18 mouse cellular contexts compared by ENCODE assay signal in the genomic region with DNA sequence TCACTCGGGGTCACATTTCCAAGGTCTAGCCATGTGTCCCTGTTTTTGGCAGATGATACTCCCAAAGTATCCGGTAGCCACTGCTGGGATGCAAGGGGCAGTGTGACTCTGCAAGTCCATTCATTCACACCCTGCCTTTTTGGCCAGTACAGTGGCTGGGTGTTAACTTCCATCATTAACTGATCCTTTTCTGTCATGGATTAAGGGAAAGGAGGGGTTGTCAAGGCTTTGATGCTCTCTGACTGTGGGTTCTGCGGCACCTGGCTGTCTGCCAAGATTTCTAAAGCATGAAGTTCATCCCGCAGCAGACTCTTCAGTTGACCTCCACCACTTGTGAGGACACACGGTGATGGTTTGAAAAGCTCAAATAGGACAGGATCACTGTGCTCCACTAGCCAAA. TPM values are rescaled to one million over a fixed set of nuclear protein-coding genes. Genes with fewer than 3 reads are reported as not detected.
DNase-seq lines count a peak whose midpoint lies in the region; ATAC-seq lines count a peak whose summit lies in the region.
"Had no signal": no experiment of that assay in that cellular context is flagged by ENCODE, and none has a peak within 500 bp of the region (broad histone marks: within the 10 kb centered on the region; RNA-seq: fewer than 3 reads in every experiment).

No protein-coding gene starts in this region.

- H3K4me3 ChIP-seq in embryonic facial prominence, embryonic 14.5 days (ENCODE audit: low read depth, low read length) = no peak overlapping the region
- H3K4me3 ChIP-seq in embryonic facial prominence, embryonic 10.5 days = no peak overlapping the region
- H3K4me3 ChIP-seq: embryonic facial prominence, embryonic 13.5 days; heart, embryonic 15.5 days; kidney, embryonic 15.5 days; limb, embryonic 10.5 days; midbrain, embryonic 15.5 days had no signal

- H3K9me3 ChIP-seq in embryonic facial prominence, embryonic 14.5 days (ENCODE audit: control insufficient read depth, low read length) = no peaks in the 10 kb centered on the region
- no peaks in the 10 kb centered on the region for H3K9me3 ChIP-seq in embryonic facial prominence, embryonic 10.5 days
- H3K9me3 ChIP-seq: embryonic facial prominence, embryonic 13.5 days; heart, embryonic 15.5 days; kidney, embryonic 15.5 days; limb, embryonic 10.5 days; midbrain, embryonic 15.5 days had no signal

- peaks cover 92% of the 10 kb centered on the region for H3K36me3 ChIP-seq in embryonic facial prominence, embryonic 14.5 days (ENCODE audit: control insufficient read depth, insufficient read depth, low read length)
- H3K36me3 ChIP-seq in embryonic facial prominence, embryonic 10.5 days (replicated peaks) = peaks cover 99% of the 10 kb centered on the region

- H3K9ac ChIP-seq in embryonic facial prominence, embryonic 14.5 days (ENCODE audit: low read depth, low read length) = no peak overlapping the region
- H3K9ac ChIP-seq: embryonic facial prominence, embryonic 13.5 days; heart, embryonic 15.5 days; kidney, embryonic 15.5 days; midbrain, embryonic 15.5 days had no signal

- no peaks in the 10 kb centered on the region for H3K27me3 ChIP-seq in embryonic facial prominence, embryonic 14.5 days (replicated peaks; ENCODE audit: control insufficient read depth, insufficient read depth, low read length)
- H3K27me3 ChIP-seq in embryonic facial prominence, embryonic 10.5 days (replicated peaks; ENCODE audit: low read depth, poor library complexity, severe bottlenecking) = no peaks in the 10 kb centered on the region
- H3K27me3 ChIP-seq: embryonic facial prominence, embryonic 13.5 days; heart, embryonic 15.5 days; kidney, embryonic 15.5 days; midbrain, embryonic 15.5 days had no signal

- peak; percentile 12; the same call in 1 of the 2 replicates for ATAC-seq in embryonic facial prominence, embryonic 14.5 days (ENCODE audit: low read depth)
- ATAC-seq: midbrain, embryonic 15.5 days had no signal

- intact Hi-C loops in left cerebral cortex, postnatal 4 days (cut with DNase I) = no loop called here

- 61% methylated on average over 5 of the region's 5 CpGs for WGBS in embryonic facial prominence, embryonic 14.5 days
- 87% methylated on average over 5 of the region's 5 CpGs for WGBS in embryonic facial prominence, embryonic 10.5 days

- no peak overlapping the region for H3K4me2 ChIP-seq in embryonic facial prominence, embryonic 14.5 days (ENCODE audit: low read depth, low read length)
- H3K4me2 ChIP-seq: embryonic facial prominence, embryonic 13.5 days; heart, embryonic 15.5 days; kidney, embryonic 15.5 days; liver, embryonic 11.5 days; midbrain, embryonic 15.5 days had no signal

- H3K4me1 ChIP-seq in embryonic facial prominence, embryonic 14.5 days (ENCODE audit: control insufficient read depth, insufficient read depth, low read length) = no peaks in the 10 kb centered on the region
- H3K4me1 ChIP-seq in embryonic facial prominence, embryonic 10.5 days = no peaks in the 10 kb centered on the region
- H3K4me1 ChIP-seq: embryonic facial prominence, embryonic 13.5 days; kidney, embryonic 15.5 days; limb, embryonic 10.5 days; midbrain, embryonic 15.5 days had no signal

- peak; percentile 19 for DNase-seq in embryonic facial prominence, embryonic 14.5 days (ENCODE audit: low spot score)
- DNase-seq in embryonic facial prominence, embryonic 10.5 days (ENCODE audit: low spot score) = no peak
- peak; percentile 10 for DNase-seq in left cerebral cortex, postnatal 4 days
- no peak for DNase-seq in left cerebral cortex, adult 18-20 months (ENCODE audit: low spot score in 2 of 2)
- DNase-seq in adrenal gland, postnatal 10 days = peak; percentile 26
- DNase-seq in gastrocnemius, postnatal 25 days = peak; percentile 18
- DNase-seq in right cerebral cortex, adult 2 months (ENCODE audit: low spot score in 2 of 2) = no peak
- DNase-seq in lung, postnatal 14 days = no peak
- DNase-seq: B cell, adult 2 months; layer of hippocampus, postnatal 36 days; lung, adult 2 months; right cerebral cortex, adult 18-20 months had no signal

- no peak overlapping the region for H3K27ac ChIP-seq in embryonic facial prominence, embryonic 14.5 days (replicated peaks; ENCODE audit: low read depth, low read length)
- H3K27ac ChIP-seq in embryonic facial prominence, embryonic 10.5 days (replicated peaks) = no peak overlapping the region
- H3K27ac ChIP-seq: embryonic facial prominence, embryonic 13.5 days; heart, embryonic 15.5 days; kidney, embryonic 15.5 days; limb, embryonic 10.5 days; midbrain, embryonic 15.5 days had no signal

RNA-seq across cellular contexts. Expression of a gene that starts 16.6 kb away (rescaled TPM):
- polyA plus RNA-seq in embryonic facial prominence, embryonic 14.5 days (2014; fragmentation: Nextera tagmentation; extraction: Ambion mirVana) = 10.4 and 11.5 TPM in 2 replicates
- polyA plus RNA-seq in embryonic facial prominence, embryonic 10.5 days (2016; fragmentation: Nextera tagmentation; extraction: Ambion mirVana) = 12.9 and 13.3 TPM in 2 replicates
- 10 to 100 TPM; 14.8 to 15.1 TPM for total RNA-seq in left cerebral cortex, postnatal 4 days (2021)
- total RNA-seq in left cerebral cortex, adult 18-20 months (2021) = 10 to 100 TPM; 12.5 to 13.0 TPM
- 10 to 100 TPM in 1 of 2 experiments, 1 to 10 TPM in 1; 8.5 to 11.4 TPM for total RNA-seq in adrenal gland, postnatal 10 days (2021)
- total RNA-seq in gastrocnemius, postnatal 25 days (2021) = 1 to 10 TPM; 3.7 to 4.7 TPM

RNA-seq across cellular contexts. Expression of a gene that starts 32.3 kb away (rescaled TPM):
- polyA plus RNA-seq in embryonic facial prominence, embryonic 14.5 days (2014; fragmentation: Nextera tagmentation; extraction: Ambion mirVana) = 25.9 and 27.6 TPM in 2 replicates
- 10.3 and 10.5 TPM in 2 replicates for polyA plus RNA-seq in embryonic facial prominence, embryonic 10.5 days (2016; fragmentation: Nextera tagmentation; extraction: Ambion mirVana)
- 10 to 100 TPM; 28.1 to 29.4 TPM for total RNA-seq in left cerebral cortex, postnatal 4 days (2021)
- total RNA-seq in left cerebral cortex, adult 18-20 months (2021) = 10 to 100 TPM; 28.6 to 30.4 TPM
- 10 to 100 TPM; 31.4 to 37.3 TPM for total RNA-seq in adrenal gland, postnatal 10 days (2021)
- total RNA-seq in gastrocnemius, postnatal 25 days (2021) = 10 to 100 TPM; 11.8 to 13.4 TPM

RNA-seq across cellular contexts. Expression of a gene that starts 56.6 kb away (rescaled TPM):
- polyA plus RNA-seq in embryonic facial prominence, embryonic 14.5 days (2014; fragmentation: Nextera tagmentation; extraction: Ambion mirVana) = 310 and 610 TPM in 2 replicates
- polyA plus RNA-seq in embryonic facial prominence, embryonic 10.5 days (2016; fragmentation: Nextera tagmentation; extraction: Ambion mirVana) = 6.0 and 6.5 TPM in 2 replicates
- total RNA-seq in left cerebral cortex, postnatal 4 days (2021) = 10 to 100 TPM in 1 of 2 experiments, 1 to 10 TPM in 1; 6.7 to 11.5 TPM
- total RNA-seq in left cerebral cortex, adult 18-20 months (2021) = 10 to 100 TPM; 13.0 to 18.3 TPM
- 100 to 1,000 TPM in 1 of 2 experiments, 1 to 10 TPM in 1; 7.9 to 122 TPM for total RNA-seq in adrenal gland, postnatal 10 days (2021)
- 1 to 10 TPM; 2.6 to 3.3 TPM for total RNA-seq in gastrocnemius, postnatal 25 days (2021)

Comparison
In these comparisons a context has a peak if more than half of its experiments do, and no peak if none do; other contexts are left out.
1. DNase-seq: peak in embryonic facial prominence, embryonic 14.5 days (single experiment), left cerebral cortex, postnatal 4 days (single experiment), adrenal gland, postnatal 10 days (single experiment) and gastrocnemius, postnatal 25 days (single experiment); none in embryonic facial prominence, embryonic 10.5 days (single experiment), left cerebral cortex, adult 18-20 months (0 of 2), right cerebral cortex, adult 2 months (0 of 2) and lung, postnatal 14 days (single experiment).